9 mouse cellular contexts compared by ENCODE assay signal in genomic region chr2:27973840-27974239, GRCm38 (mm10).
DNase-seq lines count a peak whose midpoint lies in the region; ATAC-seq lines count a peak whose summit lies in the region.
"Had no signal": no experiment of that assay in that cellular context is flagged by ENCODE, and none has a peak within 500 bp of the region (broad histone marks: within the 10 kb centered on the region; RNA-seq: fewer than 3 reads in every experiment).

No protein-coding gene starts in this region.

- no peak overlapping the region for H3K9ac ChIP-seq in forebrain, embryonic 15.5 days (replicated peaks)
- H3K9ac ChIP-seq: limb, embryonic 13.5 days had no signal

- WGBS in forebrain, embryonic 10.5 days: 57% methylated on average over 3 of the region's 3 CpGs
- 60% methylated on average over 3 of the region's 3 CpGs for WGBS in forebrain, embryonic 15.5 days

- H3K27ac ChIP-seq in forebrain, embryonic 10.5 days: no peak overlapping the region
- no peak overlapping the region for H3K27ac ChIP-seq in forebrain, embryonic 15.5 days (replicated peaks)
- H3K27ac ChIP-seq: limb, embryonic 13.5 days had no signal

- ATAC-seq in forebrain, embryonic 15.5 days (replicated peaks): no peak

- H3K4me3 ChIP-seq in forebrain, embryonic 10.5 days: no peak overlapping the region
- no peak overlapping the region for H3K4me3 ChIP-seq in forebrain, embryonic 15.5 days
- H3K4me3 ChIP-seq: limb, embryonic 13.5 days had no signal

- no peaks in the 10 kb centered on the region for H3K27me3 ChIP-seq in forebrain, embryonic 10.5 days (ENCODE audit: poor library complexity, severe bottlenecking)
- H3K27me3 ChIP-seq in forebrain, embryonic 15.5 days: no peaks in the 10 kb centered on the region
- H3K27me3 ChIP-seq: limb, embryonic 13.5 days had no signal

- H3K36me3 ChIP-seq in forebrain, embryonic 10.5 days (replicated peaks): no peaks in the 10 kb centered on the region; the same call in 1 of the 2 replicates
- no peaks in the 10 kb centered on the region for H3K36me3 ChIP-seq in forebrain, embryonic 15.5 days

- H3K9me3 ChIP-seq in forebrain, embryonic 10.5 days: no peaks in the 10 kb centered on the region
- H3K9me3 ChIP-seq in forebrain, embryonic 15.5 days: no peaks in the 10 kb centered on the region
- H3K9me3 ChIP-seq: limb, embryonic 13.5 days had no signal

- H3K4me2 ChIP-seq in forebrain, embryonic 15.5 days (replicated peaks): no peak overlapping the region
- H3K4me2 ChIP-seq: limb, embryonic 13.5 days had no signal

- peak; percentile 57 for DNase-seq in forebrain, embryonic 10.5 days (ENCODE audit: extremely low spot score, low spot score)
- DNase-seq in ES-CJ7 (ENCODE audit: low read depth, low spot score): peak; percentile 39
- peak; percentile 59 for DNase-seq in cerebellum, adult 8-10 months
- DNase-seq in gastrocnemius, adult 8-10 months (ENCODE audit: low spot score in 2 of 2): peak; percentile 37 to 42
- DNase-seq in layer of hippocampus, adult 9-11 months: peak; percentile 27
- peak; percentile 46 to 64 for DNase-seq in lung, postnatal 4 days
- peak; percentile 4 to 5 for DNase-seq in thymus, adult 18-20 months

- peaks cover 4% of the 10 kb centered on the region; the same call in 1 of the 2 replicates for H3K4me1 ChIP-seq in forebrain, embryonic 10.5 days
- H3K4me1 ChIP-seq in forebrain, embryonic 15.5 days: no peaks in the 10 kb centered on the region
- H3K4me1 ChIP-seq: limb, embryonic 13.5 days had no signal

Comparison
In these comparisons a context has a peak if more than half of its experiments do, and no peak if none do; other contexts are left out.
1. DNase-seq: peak in every context shown above with its lines; median percentile 59 in cerebellum, adult 8-10 months; 57 in forebrain, embryonic 10.5 days; 55 in lung, postnatal 4 days; 40 in gastrocnemius, adult 8-10 months; 39 in ES-CJ7; 27 in layer of hippocampus, adult 9-11 months; 4 in thymus, adult 18-20 months.